23 mouse cellular contexts compared by ENCODE assay signal in the genomic region with DNA sequence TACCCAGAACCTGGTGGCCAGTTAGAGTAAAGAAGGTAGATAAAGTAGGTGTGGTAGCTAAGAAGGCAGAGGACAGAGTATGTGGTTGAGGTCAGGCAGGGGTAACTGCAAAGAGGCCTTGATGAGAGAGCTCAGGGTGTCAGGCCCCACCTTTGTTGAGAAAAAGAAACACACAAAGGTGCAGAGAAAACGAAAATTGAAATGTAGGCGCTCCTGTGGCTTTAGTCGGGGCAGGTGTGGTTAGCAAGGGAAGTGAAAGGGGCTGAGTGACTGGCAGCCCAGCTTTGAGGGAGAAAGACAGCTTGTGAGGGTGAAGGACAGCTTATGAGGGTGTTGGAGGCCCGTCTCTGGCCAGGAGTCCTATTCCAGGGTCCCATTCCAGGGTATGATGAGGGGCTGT. TPM values are rescaled to one million over a fixed set of nuclear protein-coding genes. Genes with fewer than 3 reads are reported as not detected.
DNase-seq lines count a peak whose midpoint lies in the region; ATAC-seq lines count a peak whose summit lies in the region.
"Had no signal": no experiment of that assay in that cellular context is flagged by ENCODE, and none has a peak within 500 bp of the region (broad histone marks: within the 10 kb centered on the region; RNA-seq: fewer than 3 reads in every experiment).

No protein-coding gene starts in this region.

- no peak for DNase-seq in forebrain, embryonic 10.5 days (ENCODE audit: extremely low spot score, low spot score)
- peak; percentile 73 for DNase-seq in A20 (ENCODE audit: low read depth, low spot score)
- peak; percentile 4 to 30 for DNase-seq in thymus, adult 18-20 months
- DNase-seq in adrenal gland, postnatal 14 days = no peak
- DNase-seq in urinary bladder, postnatal 10 days (ENCODE audit: low spot score) = no peak
- no peak for DNase-seq in ovary, postnatal 10 days (ENCODE audit: low spot score)
- DNase-seq: cerebellum, adult 9-10 months; kidney, adult 2 months; kidney, postnatal 36 days; liver, postnatal 0 days; midbrain, embryonic 14.5 days had no signal

- H3K27ac ChIP-seq in forebrain, embryonic 12.5 days = peak overlapping the region; percentile 64
- no peak overlapping the region for H3K27ac ChIP-seq in forebrain, embryonic 10.5 days
- H3K27ac ChIP-seq in forebrain, embryonic 15.5 days (replicated peaks) = peak overlapping the region; percentile 83
- H3K27ac ChIP-seq: embryonic facial prominence, embryonic 13.5 days; hindbrain, embryonic 15.5 days; limb, embryonic 15.5 days; macrophage had no signal

- H3K9me3 ChIP-seq in forebrain, embryonic 12.5 days = no peaks in the 10 kb centered on the region
- no peaks in the 10 kb centered on the region for H3K9me3 ChIP-seq in forebrain, embryonic 10.5 days
- no peaks in the 10 kb centered on the region for H3K9me3 ChIP-seq in forebrain, embryonic 15.5 days
- H3K9me3 ChIP-seq: embryonic facial prominence, embryonic 13.5 days; heart, embryonic 12.5 days; hindbrain, embryonic 15.5 days; limb, embryonic 15.5 days had no signal

- H3K4me3 ChIP-seq in forebrain, embryonic 12.5 days (replicated peaks) = no peak overlapping the region
- no peak overlapping the region for H3K4me3 ChIP-seq in forebrain, embryonic 10.5 days
- no peak overlapping the region for H3K4me3 ChIP-seq in forebrain, embryonic 15.5 days
- H3K4me3 ChIP-seq: embryonic facial prominence, embryonic 13.5 days; heart, embryonic 12.5 days; hindbrain, embryonic 15.5 days; limb, embryonic 15.5 days; myocyte had no signal

- no peaks in the 10 kb centered on the region for H3K4me1 ChIP-seq in forebrain, embryonic 12.5 days
- H3K4me1 ChIP-seq in forebrain, embryonic 10.5 days = no peaks in the 10 kb centered on the region
- peaks cover 8% of the 10 kb centered on the region for H3K4me1 ChIP-seq in forebrain, embryonic 15.5 days
- H3K4me1 ChIP-seq: embryonic facial prominence, embryonic 13.5 days; heart, embryonic 12.5 days; hindbrain, embryonic 15.5 days; limb, embryonic 15.5 days had no signal

- H3K36me3 ChIP-seq in forebrain, embryonic 12.5 days (replicated peaks) = no peaks in the 10 kb centered on the region
- H3K36me3 ChIP-seq in forebrain, embryonic 10.5 days (replicated peaks) = no peaks in the 10 kb centered on the region
- no peaks in the 10 kb centered on the region for H3K36me3 ChIP-seq in forebrain, embryonic 15.5 days
- H3K36me3 ChIP-seq: embryonic facial prominence, embryonic 13.5 days; heart, embryonic 12.5 days; hindbrain, embryonic 15.5 days; limb, embryonic 15.5 days had no signal

- H3K9ac ChIP-seq in forebrain, embryonic 12.5 days = no peak overlapping the region
- H3K9ac ChIP-seq in forebrain, embryonic 15.5 days (replicated peaks) = no peak overlapping the region
- H3K9ac ChIP-seq: embryonic facial prominence, embryonic 13.5 days; heart, embryonic 12.5 days; hindbrain, embryonic 15.5 days; limb, embryonic 15.5 days; liver, postnatal 0 days had no signal

- H3K4me2 ChIP-seq in forebrain, embryonic 12.5 days = no peak overlapping the region
- H3K4me2 ChIP-seq in forebrain, embryonic 15.5 days (replicated peaks) = no peak overlapping the region
- H3K4me2 ChIP-seq: embryonic facial prominence, embryonic 13.5 days; heart, embryonic 12.5 days; hindbrain, embryonic 15.5 days; limb, embryonic 15.5 days had no signal

- H3K27me3 ChIP-seq in forebrain, embryonic 12.5 days = no peaks in the 10 kb centered on the region
- H3K27me3 ChIP-seq in forebrain, embryonic 10.5 days (ENCODE audit: poor library complexity, severe bottlenecking) = no peaks in the 10 kb centered on the region
- H3K27me3 ChIP-seq in forebrain, embryonic 15.5 days = no peaks in the 10 kb centered on the region
- H3K27me3 ChIP-seq: embryonic facial prominence, embryonic 13.5 days; heart, embryonic 12.5 days; hindbrain, embryonic 15.5 days had no signal

- no peak for ATAC-seq in forebrain, embryonic 12.5 days (ENCODE audit: low FRiP score)
- no peak for ATAC-seq in forebrain, embryonic 15.5 days (replicated peaks)
- ATAC-seq: liver, postnatal 0 days; Patski had no signal

- WGBS in forebrain, embryonic 12.5 days = 80% methylated on average over 4 of the region's 4 CpGs
- WGBS in forebrain, embryonic 10.5 days = 86% methylated on average over 4 of the region's 4 CpGs
- WGBS in forebrain, embryonic 15.5 days = 78% methylated on average over 4 of the region's 4 CpGs

RNA-seq across cellular contexts. Expression of a gene that starts 28.9 kb away (rescaled TPM):
- polyA plus RNA-seq in forebrain, embryonic 12.5 days (2016; fragmentation: Nextera tagmentation; extraction: Ambion mirVana) = 38.2 and 43.9 TPM in 2 replicates
- 52.3 and 59.9 TPM in 2 replicates for polyA plus RNA-seq in forebrain, embryonic 10.5 days (2016; fragmentation: Nextera tagmentation; extraction: Ambion mirVana)
- polyA plus RNA-seq in forebrain, embryonic 15.5 days (2015; fragmentation: Nextera tagmentation; extraction: Ambion mirVana) = 41.8 and 48.0 TPM in 2 replicates
- 97.0 and 101 TPM in 2 replicates for total RNA-seq in adrenal gland, postnatal 14 days (2021)

RNA-seq across cellular contexts. Expression of a gene that starts 49.1 kb away (rescaled TPM):
- polyA plus RNA-seq in forebrain, embryonic 12.5 days (2016; fragmentation: Nextera tagmentation; extraction: Ambion mirVana) = not detected in 2 replicates
- polyA plus RNA-seq in forebrain, embryonic 10.5 days (2016; fragmentation: Nextera tagmentation; extraction: Ambion mirVana) = not detected in 2 replicates
- polyA plus RNA-seq in forebrain, embryonic 15.5 days (2015; fragmentation: Nextera tagmentation; extraction: Ambion mirVana) = not detected in 2 replicates
- 0.11 and 1.2 TPM in 2 replicates for total RNA-seq in adrenal gland, postnatal 14 days (2021)
- total RNA-seq: gastrocnemius, postnatal 4 days; heart, postnatal 25 days; layer of hippocampus, postnatal 10 days had no signal
- polyA plus RNA-seq: embryonic facial prominence, embryonic 13.5 days; heart, embryonic 12.5 days; hindbrain, embryonic 15.5 days; limb, embryonic 15.5 days; midbrain, embryonic 14.5 days; myocyte; Patski had no signal

Comparison
In these comparisons a context has a peak if more than half of its experiments do, and no peak if none do; other contexts are left out.
1. DNase-seq: peak in A20 (single experiment) and thymus, adult 18-20 months (2 of 2); none in forebrain, embryonic 10.5 days (single experiment), adrenal gland, postnatal 14 days (single experiment), urinary bladder, postnatal 10 days (single experiment) and ovary, postnatal 10 days (single experiment).